Mouse (Mus musculus) heart, postnatal 0 days (tissue): ENCODE data around the gene Lad1. TPM values are rescaled to one million over a fixed set of nuclear protein-coding genes. Genes with fewer than 3 reads are reported as not detected.

Experiments used
- ATAC-seq: fragments of 200-750 bp; cut with Nextera tagmentation; 2 replicates; pipeline ENCODE4 v1.8.0; 2017; ENCODE audit warnings: low read depth, moderate number of reproducible peaks, moderate library complexity; ENCODE audit not compliant: insufficient read depth
- DNase-seq: peaks from one replicate; pipeline ENCODE4 v3.0.0-alpha.2; 2016; ENCODE audit warnings: low spot score
- H3K27ac ChIP-seq: fragments of 300-500 bp; sonication (generic); 2 replicates; pipeline ENCODE4 v1.5.1; 2014; ENCODE audit warnings: low read depth, mild to moderate bottlenecking
- H3K27me3 ChIP-seq: fragments of 300-500 bp; sonication (generic); 2 replicates; pipeline ENCODE4 v1.6.1; 2014; ENCODE audit warnings: low read length, mixed read lengths; ENCODE audit not compliant: control insufficient read depth, insufficient read depth
- H3K36me3 ChIP-seq: fragments of 300-500 bp; sonication (generic); replicated peaks from 2 replicates; pipeline ENCODE4 v1.6.1; 2014; ENCODE audit warnings: low read length, mixed read lengths; ENCODE audit not compliant: control insufficient read depth, insufficient read depth
- H3K4me1 ChIP-seq: fragments of 300-500 bp; sonication (generic); 2 replicates; pipeline ENCODE4 v1.6.1; 2014; ENCODE audit warnings: antibody characterized with exemption; ENCODE audit not compliant: control insufficient read depth, insufficient read depth
- H3K4me2 ChIP-seq: fragments of 300-500 bp; sonication (generic); 2 replicates; pipeline ENCODE4 v1.6.1; 2014; ENCODE audit warnings: low read depth, mild to moderate bottlenecking, low read length, moderate library complexity
- H3K4me3 ChIP-seq: fragments of 300-500 bp; sonication (generic); 2 replicates; pipeline ENCODE4 v1.5.1; 2014; ENCODE audit warnings: low read depth, low read length
- H3K9ac ChIP-seq: fragments of 300-500 bp; sonication (generic); replicated peaks from 2 replicates; pipeline ENCODE4 v1.6.1; 2014; ENCODE audit warnings: low read depth, low read length, mixed read lengths
- H3K9me3 ChIP-seq: fragments of 300-500 bp; sonication (generic); replicated peaks from 2 replicates; pipeline ENCODE4 v1.6.1; 2016; ENCODE audit warnings: low read length; ENCODE audit not compliant: control insufficient read depth
- CTCF ChIP-seq: IDR thresholded peaks from 2 replicates; pipeline ENCODE4 v1.5.1; 2016; ENCODE audit warnings: antibody characterized with exemption, control low read depth, low read depth
- EP300 ChIP-seq: IDR thresholded peaks from 2 replicates; pipeline ENCODE4 v1.6.1; 2016; ENCODE audit warnings: antibody characterized with exemption, low read depth
- WGBS: fragments of 180-500 bp; shearing (Covaris S2); extraction: QIAGEN DNeasy Blood & Tissue Kit; methylation state at CpG from one replicate; pipeline ENCODE4 v1.1.7; 2014; 5-methylcytosine and 5-hydroxymethylcytosine counted together
- polyA plus RNA-seq: library from polyadenylated mRNA; unstranded; fragments of >200 nt; fragmentation: Nextera tagmentation; extraction: Ambion mirVana; gene quantifications from 2 replicates; pipeline ENCODE4 v1.2.1, GENCODE M21; 2015
- total RNA-seq: library from RNA; depleted of rRNA; stranded (reverse); fragments of >200 nt; gene quantifications from 2 replicates; pipeline ENCODE4 v1.2.3, GENCODE M21; 2014; ENCODE audit warnings: low replicate concordance; rRNA removed

The Lad1 gene
- total RNA-seq (4.4 and 32.9 TPM in 2 replicates), polyA plus RNA-seq (9.1 and 11.1 TPM in 2 replicates)

DNA sequence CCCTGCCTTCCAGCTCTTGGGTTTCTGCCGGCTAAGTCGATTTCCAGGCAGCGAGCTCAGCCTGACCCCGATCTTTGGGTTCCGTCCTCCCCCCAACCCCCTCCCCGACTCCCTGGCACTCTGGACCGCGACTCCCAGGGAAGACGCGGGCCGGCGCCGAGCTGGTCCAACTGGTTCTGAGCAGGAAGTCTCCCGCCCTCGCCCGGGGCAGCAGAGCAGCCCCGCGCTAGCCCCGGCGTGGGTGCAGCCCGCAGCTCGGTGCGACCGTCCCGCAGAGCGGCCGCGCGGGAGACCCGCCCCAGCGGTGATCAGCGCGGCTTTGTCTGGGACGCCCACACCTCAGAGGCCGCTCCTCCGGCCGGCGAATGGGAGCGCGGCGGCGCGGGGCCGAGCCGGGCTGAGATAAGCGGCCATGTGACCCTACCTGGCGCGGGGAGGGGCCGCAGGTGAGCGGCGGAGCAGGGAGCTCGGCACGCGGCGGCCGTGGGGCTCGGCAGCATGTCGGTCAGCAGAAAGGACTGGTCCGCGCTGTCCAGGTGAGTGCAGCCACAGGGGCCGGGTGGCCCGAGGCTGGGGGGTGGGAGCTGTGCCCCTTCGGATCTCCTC lies at the start of gene Lad1:
Gene Lad1 (plus strand): TSS at position 118 of the 606 bp plus-strand sequence.
- ATAC-seq (peak; percentile 42), DNase-seq (no peak)
- H3K36me3 ChIP-seq, result no peaks in the 10 kb centered on the region
- H3K27me3 ChIP-seq, result peaks cover 35% of the 10 kb centered on the region
- H3K4me2 ChIP-seq, result peak within 1 kb of the TSS; percentile 97
- TF ChIP-seq EP300 (no peak), CTCF (no peak)
- peak within 1 kb of the TSS; percentile 55 for H3K9ac ChIP-seq
- H3K9me3 ChIP-seq, result no peaks in the 10 kb centered on the region
- H3K4me1 ChIP-seq, result peaks cover 17% of the 10 kb centered on the region
- H3K4me3 ChIP-seq, result peak within 1 kb of the TSS; percentile 57
- WGBS, result under 1% methylated on average over 62 of the region's 63 CpGs
- no peak within 1 kb of the TSS for H3K27ac ChIP-seq

DNA sequence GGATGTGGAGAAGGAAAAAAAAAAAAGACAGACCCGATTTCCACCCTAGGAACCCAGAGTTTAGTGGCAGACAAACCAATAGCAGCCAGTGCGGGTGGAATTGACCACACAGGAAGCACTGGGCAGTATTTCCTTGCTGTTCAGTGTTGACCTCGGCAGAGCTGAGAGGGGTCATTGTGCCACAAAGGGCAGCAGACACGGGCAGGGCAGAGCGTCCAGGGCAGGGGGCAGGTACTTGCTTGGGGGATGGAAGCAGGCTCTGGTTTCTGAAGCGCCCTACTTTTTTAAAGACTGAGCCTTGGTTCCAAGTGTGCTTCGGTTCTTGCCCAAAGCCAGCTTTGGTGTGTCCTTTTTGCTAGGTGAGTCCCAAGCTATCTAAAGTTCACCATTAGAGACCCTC lies 48.2 kb upstream of the Lad1 start:
- peaks cover 47% of the 10 kb centered on the region for H3K4me1 ChIP-seq
- H3K27me3 ChIP-seq, result no peaks in the 10 kb centered on the region
- H3K4me2 ChIP-seq, result no peak overlapping the region
- H3K36me3 ChIP-seq, result peaks cover 17% of the 10 kb centered on the region
- WGBS, result 74% methylated on average over 7 of the region's 7 CpGs
- H3K27ac ChIP-seq, result peak overlapping the region; percentile 60; the same call in 1 of the 2 replicates
- no peak overlapping the region for H3K9ac ChIP-seq
- DNase-seq (no peak), ATAC-seq (no peak)
- TF ChIP-seq EP300, result no peak
- no peak for TF ChIP-seq CTCF
- no peak overlapping the region for H3K4me3 ChIP-seq
- no peaks in the 10 kb centered on the region for H3K9me3 ChIP-seq

DNA sequence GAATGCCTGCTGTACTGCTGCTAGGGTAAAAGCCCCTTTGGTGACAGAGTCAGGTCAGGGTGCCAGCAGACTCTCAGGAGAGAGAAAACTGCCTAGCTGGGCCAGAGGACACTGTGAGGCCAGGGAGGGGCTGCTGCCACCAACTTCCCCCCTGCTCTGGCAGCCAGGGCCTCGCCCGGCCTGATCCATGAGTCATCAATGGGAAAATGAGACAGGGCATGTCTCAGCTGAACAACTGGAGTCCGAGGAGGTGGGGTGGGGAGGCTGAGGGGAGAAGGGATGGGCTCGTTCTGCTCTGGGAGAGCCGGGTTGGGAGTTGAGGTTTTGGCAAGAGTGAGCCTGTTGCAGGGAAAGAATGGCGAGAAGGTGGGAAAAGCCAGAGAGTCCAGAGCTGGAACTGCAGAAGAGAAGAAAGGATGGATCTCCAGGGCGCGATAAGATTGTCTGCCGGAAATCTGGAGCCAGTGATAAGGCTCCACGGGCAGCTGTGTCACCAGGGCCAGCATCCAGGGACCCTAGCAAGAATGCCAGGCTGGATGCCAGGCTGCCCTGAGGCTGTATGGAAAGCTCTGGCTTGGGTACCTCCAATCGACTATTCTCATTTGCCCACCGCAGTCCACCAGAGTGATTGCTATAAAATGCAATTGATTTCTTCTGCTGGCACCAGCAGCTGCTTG lies 47.4 kb upstream of the Lad1 start:
- peak overlapping the region; percentile 60 for H3K27ac ChIP-seq
- no peak overlapping the region for H3K4me2 ChIP-seq
- DNase-seq (peak; percentile 65), ATAC-seq (peak; percentile 38)
- 27% methylated on average over 12 of the region's 12 CpGs for WGBS
- peak overlapping the region; percentile 23; the same call in 1 of the 2 replicates for H3K9ac ChIP-seq
- no peaks in the 10 kb centered on the region for H3K9me3 ChIP-seq
- no peaks in the 10 kb centered on the region for H3K27me3 ChIP-seq
- no peak overlapping the region for H3K4me3 ChIP-seq
- H3K4me1 ChIP-seq, result peaks cover 45% of the 10 kb centered on the region
- peaks cover 17% of the 10 kb centered on the region for H3K36me3 ChIP-seq
- TF ChIP-seq CTCF (no peak), EP300 (no peak)

DNA sequence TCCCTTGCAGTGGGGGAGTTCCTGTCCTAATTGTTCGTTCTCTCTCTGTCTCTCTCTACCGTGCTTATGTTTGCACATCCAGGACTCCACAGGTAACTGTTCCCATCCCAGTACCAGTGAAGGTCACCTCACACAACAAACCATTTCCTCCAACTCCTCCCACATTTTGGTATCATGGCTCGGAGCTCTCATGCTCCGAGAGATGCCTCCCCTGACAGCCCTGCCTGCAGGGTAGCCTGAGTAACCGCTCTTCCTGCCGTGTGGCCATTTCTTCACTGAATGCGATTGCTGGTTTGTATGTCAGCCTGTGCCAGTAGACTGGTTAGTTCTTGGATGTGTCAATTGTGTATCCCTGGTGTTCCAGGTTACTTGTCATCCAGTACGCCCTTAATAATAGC lies 46.8 kb upstream of the Lad1 start:
- DNase-seq (no peak), ATAC-seq (no peak)
- H3K27ac ChIP-seq, result no peak overlapping the region; the same call in 1 of the 2 replicates
- H3K36me3 ChIP-seq, result peaks cover 17% of the 10 kb centered on the region
- 0 out of 2 replicates have a peak overlapping the region, but pooled peaks have one; percentile 23 for H3K9ac ChIP-seq
- WGBS, result 57% methylated on average over 8 of the region's 8 CpGs
- no peak overlapping the region for H3K4me2 ChIP-seq
- TF ChIP-seq CTCF (no peak), EP300 (no peak)
- peaks cover 50% of the 10 kb centered on the region for H3K4me1 ChIP-seq
- H3K4me3 ChIP-seq, result no peak overlapping the region
- no peaks in the 10 kb centered on the region for H3K27me3 ChIP-seq
- H3K9me3 ChIP-seq, result no peaks in the 10 kb centered on the region

DNA sequence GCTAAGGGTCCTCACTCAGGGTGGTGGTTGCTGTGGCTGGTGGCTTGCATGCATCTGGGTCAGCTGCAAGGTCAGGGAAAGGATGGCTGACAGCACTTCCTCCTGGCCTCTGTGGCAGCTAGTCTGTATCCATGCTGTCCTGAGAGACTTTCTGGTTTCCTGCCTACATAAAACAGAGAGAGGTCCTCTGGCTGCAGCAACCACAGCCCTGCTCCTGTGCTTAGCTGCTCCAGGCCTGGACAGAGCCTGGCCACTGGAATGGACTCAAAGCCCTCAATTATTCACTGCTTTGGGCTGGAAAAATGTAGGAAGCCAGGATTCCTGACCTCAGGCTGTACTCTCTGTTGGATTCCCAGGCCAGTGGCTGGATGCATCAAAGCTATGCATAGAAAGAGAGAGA lies 41.8 kb upstream of the Lad1 start:
- Histone ChIP-seq H3K27me3 (0 out of 2 replicates have a peak, but pooled peaks cover 8% of the 10 kb centered on the region), H3K9me3 (no peaks in the 10 kb centered on the region), H3K4me2 (no peak overlapping the region), H3K27ac (peak overlapping the region; percentile 47), H3K4me3 (no peak overlapping the region), H3K36me3 (no peaks in the 10 kb centered on the region), H3K4me1 (peaks cover 22% of the 10 kb centered on the region), H3K9ac (no peak overlapping the region)
- no peak for DNase-seq
- TF ChIP-seq CTCF, result no peak
- TF ChIP-seq EP300, result no peak
- no peak for ATAC-seq
